Mouse (Mus musculus) large intestine, adult 2 months (tissue): ENCODE results near the gene Gm10272. TPM values are rescaled to one million over a fixed set of nuclear protein-coding genes. Genes with fewer than 3 reads are reported as not detected.
"Not testable (repeated sequence)": the region's sequence is repeated elsewhere in the genome, so short reads cannot be mapped to it uniquely, and the experiment has no call there.

Experiments used
- DNase-seq: peaks from one replicate; pipeline ENCODE4 v3.0.0-alpha.2; 2012; ENCODE audit warnings: low read depth, low spot score
- WGBS: fragments of 180-500 bp; shearing (Covaris S2); methylation state at CpG from one replicate; pipeline ENCODE4 v1.1.7; 2018; 5-methylcytosine and 5-hydroxymethylcytosine counted together
- polyA plus RNA-seq: library from polyadenylated mRNA; depleted of rRNA; stranded (reverse); fragments of >200 nt; gene quantifications from 2 replicates; pipeline ENCODE4 v1.2.3, GENCODE M21; 2012; rRNA removed

Gene Gm10272
- polyA plus RNA-seq, 1 experiment: not detected

GRCm38 (mm10) chr10:77724855-77725254 is 18.4 kb downstream of the Gm10272 start:
- 74% methylated on average over 8 of the region's 8 CpGs for WGBS
- DNase-seq: no peak

- 14% methylated on average over 3 of the region's 3 CpGs for WGBS
- no peak for DNase-seq
Observed at GRCm38 (mm10) chr10:77726186-77726585, 19.8 kb downstream of the Gm10272 start, which contains the start of gene Gm10100. Gm10100 (plus strand) TSS chr10:77726486.

- DNase-seq: no peak
- 46% methylated on average over 4 of the region's 4 CpGs for WGBS
Observed at GRCm38 (mm10) chr10:77728280-77728679, 21.9 kb downstream of the Gm10272 start.

- no peak for DNase-seq
- WGBS: 47% methylated on average over 4 of the region's 4 CpGs
Observed at GRCm38 (mm10) chr10:77729241-77729640, 22.8 kb downstream of the Gm10272 start.

GRCm38 (mm10) chr10:77735928-77736327 is 29.5 kb downstream of the Gm10272 start:
- no peak for DNase-seq
- 97% methylated on average over 1 of the region's 1 CpGs for WGBS

GRCm38 (mm10) chr10:77738929-77739328 is 32.5 kb downstream of the Gm10272 start:
- WGBS: 75% methylated on average over 4 of the region's 4 CpGs

GRCm38 (mm10) chr10:77741924-77742688 is 35.7 kb downstream of the Gm10272 start, which contains the start of gene Gm18596:
Gm18596 (minus strand) TSS chr10:77742638.
- WGBS: 48% methylated on average over 5 of the region's 5 CpGs
- DNase-seq: not testable (repeated sequence)

More at GRCm38 (mm10) chr10:77738929-77739328, 32.5 kb downstream of the Gm10272 start:
- DNase-seq: no peak

- DNase-seq: not testable (repeated sequence)
- 84% methylated on average over 1 of the region's 1 CpGs for WGBS
Observed at GRCm38 (mm10) chr10:77750686-77751085, 44.3 kb downstream of the Gm10272 start.

GRCm38 (mm10) chr10:77751254-77751653 is 44.8 kb downstream of the Gm10272 start, which contains the start of gene Gm9736:
Gm9736 (minus strand) TSS chr10:77751354.
- DNase-seq: not testable (repeated sequence)
- 53% methylated on average over 1 of the region's 1 CpGs for WGBS

GRCm38 (mm10) chr10:77752312-77752711 is 45.9 kb downstream of the Gm10272 start:
- 49% methylated on average over 3 of the region's 3 CpGs for WGBS

GRCm38 (mm10) chr10:77753448-77753847 is 47.0 kb downstream of the Gm10272 start:
- DNase-seq: no peak

More at GRCm38 (mm10) chr10:77752312-77752711, 45.9 kb downstream of the Gm10272 start:
- not testable (repeated sequence) for DNase-seq

Other genes starting within 250 kb of the Gm10272 start
- 31.2 and 32.0 TPM in 2 replicates for gene Fam207a, start 190.8 kb upstream of the Gm10272 start, polyA plus RNA-seq
- gene Itgb2, start 176.4 kb upstream of the Gm10272 start, polyA plus RNA-seq: 19.2 and 25.3 TPM in 2 replicates
- 158 and 222 TPM in 2 replicates for gene Pttg1ip, start 124.9 kb upstream of the Gm10272 start, polyA plus RNA-seq
- 293 and 338 TPM in 2 replicates for gene Sumo3, start 100.5 kb upstream of the Gm10272 start, polyA plus RNA-seq
- gene Gm49325, start 100.4 kb upstream of the Gm10272 start, polyA plus RNA-seq: not detected in 2 replicates
- gene Ube2g2, start 84.4 kb upstream of the Gm10272 start, polyA plus RNA-seq: 27.7 and 31.4 TPM in 2 replicates
- 0.52 and 0.94 TPM in 2 replicates for gene Tspear, start 20.1 kb upstream of the Gm10272 start, polyA plus RNA-seq
- gene Gm19402, start 15.9 kb upstream of the Gm10272 start, polyA plus RNA-seq: not detected in 2 replicates
- gene Gm9508, start 9.4 kb upstream of the Gm10272 start, polyA plus RNA-seq: not detected in 2 replicates
- gene Gm10024, start 4.8 kb downstream of the Gm10272 start, polyA plus RNA-seq: not detected in 2 replicates
- gene Gm10142, start 9.2 kb downstream of the Gm10272 start, polyA plus RNA-seq: not detected in 2 replicates
- gene Krtap12-1, start 14.0 kb downstream of the Gm10272 start, polyA plus RNA-seq: not detected in 2 replicates
- gene Gm10100, start 19.9 kb downstream of the Gm10272 start, polyA plus RNA-seq: not detected in 2 replicates
- not detected in 2 replicates for gene Gm18596, start 36.0 kb downstream of the Gm10272 start, polyA plus RNA-seq
- gene Gm9736, start 44.7 kb downstream of the Gm10272 start, polyA plus RNA-seq: not detected in 2 replicates
- gene Gm3233, start 53.1 kb downstream of the Gm10272 start, polyA plus RNA-seq: not detected in 2 replicates
- not detected in 2 replicates for gene Gm3238, start 64.7 kb downstream of the Gm10272 start, polyA plus RNA-seq
- not detected in 2 replicates for gene Gm7138, start 70.3 kb downstream of the Gm10272 start, polyA plus RNA-seq
- gene Gm3250, start 75.9 kb downstream of the Gm10272 start, polyA plus RNA-seq: not detected in 2 replicates
- gene Gm7137, start 81.6 kb downstream of the Gm10272 start, polyA plus RNA-seq: not detected in 2 replicates
- not detected in 2 replicates for gene Gm9639, start 88.5 kb downstream of the Gm10272 start, polyA plus RNA-seq
- not detected in 2 replicates for gene Gm19668, start 92.5 kb downstream of the Gm10272 start, polyA plus RNA-seq
- gene Gm9507, start 105.2 kb downstream of the Gm10272 start, polyA plus RNA-seq: not detected in 2 replicates
- not detected in 2 replicates for gene Gm2696, start 108.1 kb downstream of the Gm10272 start, polyA plus RNA-seq
- gene Krtap10-4, start 120.5 kb downstream of the Gm10272 start, polyA plus RNA-seq: not detected in 2 replicates
- gene Krtap10-10, start 129.3 kb downstream of the Gm10272 start, polyA plus RNA-seq: not detected in 2 replicates
- not detected in 2 replicates for gene Gm36176, start 140.2 kb downstream of the Gm10272 start, polyA plus RNA-seq
- not detected in 2 replicates for gene Gm10318, start 146.2 kb downstream of the Gm10272 start, polyA plus RNA-seq
- gene Gm3285, start 155.3 kb downstream of the Gm10272 start, polyA plus RNA-seq: not detected in 2 replicates
- gene Lrrc3, start 195.9 kb downstream of the Gm10272 start, polyA plus RNA-seq: 6.4 and 6.8 TPM in 2 replicates